Mouse (Mus musculus): ENCODE measurements around the gene Pms2.

DNA sequence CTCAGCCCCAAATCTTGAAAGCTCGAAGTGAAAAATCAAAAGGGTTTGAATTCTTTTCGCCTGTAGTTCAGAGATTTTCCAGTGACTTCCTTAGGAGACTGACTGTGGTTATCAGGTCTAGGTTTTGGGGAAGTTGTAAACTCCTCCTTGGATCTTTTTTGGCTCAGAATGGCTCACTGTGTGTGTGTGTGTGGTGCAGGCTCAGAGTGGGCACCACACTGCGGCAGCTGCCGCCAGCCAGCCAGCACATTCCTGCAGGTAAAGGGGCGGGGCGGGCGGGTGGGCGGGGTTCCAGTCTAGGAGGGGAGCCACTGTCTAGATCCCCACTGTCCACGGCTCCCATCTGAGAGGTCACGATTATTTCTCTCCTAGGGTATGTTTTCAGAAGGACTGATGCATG lies 31.8 kb downstream of the Pms2 start:
- TF ChIP-seq POLR2A (IDR thresholded peaks at IDR 0.05; ENCODE audit: insufficient read depth, low read depth, low read length): no peak
- TF ChIP-seq CTCF (IDR thresholded peaks at IDR 0.05; ENCODE audit: insufficient read depth, low read depth, low read length): no peak

All from olfactory bulb, adult 2 months (tissue).